Mouse (Mus musculus) liver, adult 2 months (tissue): Measurements from ENCODE around the gene Pold2.

ENCODE experiments used
- CTCF ChIP-seq: fragments of 200-500 bp; IDR thresholded peaks from 2 replicates; pipeline ENCODE4 v1.5.1; 2011; ENCODE audit warnings: low read depth, low read length, control low read depth
- POLR2A ChIP-seq: fragments of 200-500 bp; IDR thresholded peaks from 2 replicates; pipeline ENCODE4 v1.6.1; 2011; ENCODE audit warnings: low read length, control low read depth; ENCODE audit not compliant: insufficient read depth; ENCODE audit errors: extremely low read depth

GRCm38 (mm10) chr11:5855902-5856301 is 22.2 kb downstream of the Pold2 start:
- TF ChIP-seq POLR2A (no peak), CTCF (no peak)
